Mouse (Mus musculus) splenic B cell, adult 2 months (primary cell): Measurements from ENCODE around the gene Slc6a18.

Experiments
- DNase-seq: peaks from one replicate; pipeline ENCODE4 v3.0.0-alpha.2; 2011; ENCODE audit warnings: low read depth, low spot score
- H3K27me3 ChIP-seq: 2 replicates; pipeline ENCODE4 v1.6.1; 2012; ENCODE audit warnings: mild to moderate bottlenecking, low read length, moderate library complexity, mixed read lengths; ENCODE audit not compliant: control insufficient read depth, poor library complexity, insufficient read depth, severe bottlenecking
- H3K36me3 ChIP-seq: 2 replicates; pipeline ENCODE4 v1.6.1; 2012; ENCODE audit warnings: mild to moderate bottlenecking, low read length, moderate library complexity, mixed read lengths; ENCODE audit not compliant: control insufficient read depth, poor library complexity, insufficient read depth, severe bottlenecking

Slc6a18 gene

GRCm38 (mm10) chr13:73658953-73659352, 18.9 kb downstream of the Slc6a18 start:
- Histone ChIP-seq H3K27me3 (no peaks in the 10 kb centered on the region; the same call in 1 of the 2 replicates), H3K36me3 (no peaks in the 10 kb centered on the region)
- no peak for DNase-seq

- no peak for DNase-seq
- H3K27me3 ChIP-seq = no peaks in the 10 kb centered on the region; the same call in 1 of the 2 replicates
- no peaks in the 10 kb centered on the region for H3K36me3 ChIP-seq
Observed at GRCm38 (mm10) chr13:73654976-73655375, 22.8 kb downstream of the Slc6a18 start.

GRCm38 (mm10) chr13:73653266-73653665, 24.6 kb downstream of the Slc6a18 start:
- H3K36me3 ChIP-seq = no peaks in the 10 kb centered on the region
- no peak for DNase-seq

GRCm38 (mm10) chr13:73646397-73647087, 31.3 kb downstream of the Slc6a18 start:
- Histone ChIP-seq H3K36me3 (no peaks in the 10 kb centered on the region), H3K27me3 (no peaks in the 10 kb centered on the region)
- DNase-seq = peak; percentile 72

More at GRCm38 (mm10) chr13:73653266-73653665, 24.6 kb downstream of the Slc6a18 start:
- H3K27me3 ChIP-seq = no peaks in the 10 kb centered on the region; the same call in 1 of the 2 replicates

- DNase-seq = no peak
- H3K36me3 ChIP-seq = no peaks in the 10 kb centered on the region
- no peaks in the 10 kb centered on the region for H3K27me3 ChIP-seq
Observed at GRCm38 (mm10) chr13:73641296-73641695, 36.5 kb downstream of the Slc6a18 start.

GRCm38 (mm10) chr13:73637826-73638225, 40.0 kb downstream of the Slc6a18 start:
- no peak for DNase-seq
- Histone ChIP-seq H3K36me3 (no peaks in the 10 kb centered on the region; the same call in 1 of the 2 replicates), H3K27me3 (no peaks in the 10 kb centered on the region)

GRCm38 (mm10) chr13:73631837-73632236, 46.0 kb downstream of the Slc6a18 start:
- no peaks in the 10 kb centered on the region for H3K27me3 ChIP-seq
- DNase-seq = no peak
- H3K36me3 ChIP-seq = no peaks in the 10 kb centered on the region; the same call in 1 of the 2 replicates

GRCm38 (mm10) chr13:73628586-73629113, 49.2 kb downstream of the Slc6a18 start:
- no peaks in the 10 kb centered on the region for H3K27me3 ChIP-seq
- no peaks in the 10 kb centered on the region for H3K36me3 ChIP-seq
- no peak for DNase-seq

- no peaks in the 10 kb centered on the region for H3K27me3 ChIP-seq
- peak; percentile 70 for DNase-seq
- H3K36me3 ChIP-seq = peaks cover 1% of the 10 kb centered on the region; the same call in 1 of the 2 replicates
Observed at GRCm38 (mm10) chr13:73626745-73627549, 50.9 kb downstream of the Slc6a18 start, which contains the start of gene Tert. Gene Tert, plus strand, starts transcription at chr13:73626911.

- no peaks in the 10 kb centered on the region for H3K27me3 ChIP-seq
- DNase-seq = no peak
- H3K36me3 ChIP-seq = peaks cover 3% of the 10 kb centered on the region; the same call in 1 of the 2 replicates
Observed at GRCm38 (mm10) chr13:73626410-73626744, 51.4 kb downstream of the Slc6a18 start.

- DNase-seq = peak; percentile 52
- Histone ChIP-seq H3K36me3 (peaks cover 5% of the 10 kb centered on the region), H3K27me3 (no peaks in the 10 kb centered on the region)
Observed at GRCm38 (mm10) chr13:73620637-73621036, 57.2 kb downstream of the Slc6a18 start.

GRCm38 (mm10) chr13:73618406-73618805, 59.4 kb downstream of the Slc6a18 start:
- Histone ChIP-seq H3K27me3 (no peaks in the 10 kb centered on the region), H3K36me3 (peaks cover 8% of the 10 kb centered on the region)
- no peak for DNase-seq
